8 mouse cellular contexts compared by ENCODE assay signal in the genomic region with DNA sequence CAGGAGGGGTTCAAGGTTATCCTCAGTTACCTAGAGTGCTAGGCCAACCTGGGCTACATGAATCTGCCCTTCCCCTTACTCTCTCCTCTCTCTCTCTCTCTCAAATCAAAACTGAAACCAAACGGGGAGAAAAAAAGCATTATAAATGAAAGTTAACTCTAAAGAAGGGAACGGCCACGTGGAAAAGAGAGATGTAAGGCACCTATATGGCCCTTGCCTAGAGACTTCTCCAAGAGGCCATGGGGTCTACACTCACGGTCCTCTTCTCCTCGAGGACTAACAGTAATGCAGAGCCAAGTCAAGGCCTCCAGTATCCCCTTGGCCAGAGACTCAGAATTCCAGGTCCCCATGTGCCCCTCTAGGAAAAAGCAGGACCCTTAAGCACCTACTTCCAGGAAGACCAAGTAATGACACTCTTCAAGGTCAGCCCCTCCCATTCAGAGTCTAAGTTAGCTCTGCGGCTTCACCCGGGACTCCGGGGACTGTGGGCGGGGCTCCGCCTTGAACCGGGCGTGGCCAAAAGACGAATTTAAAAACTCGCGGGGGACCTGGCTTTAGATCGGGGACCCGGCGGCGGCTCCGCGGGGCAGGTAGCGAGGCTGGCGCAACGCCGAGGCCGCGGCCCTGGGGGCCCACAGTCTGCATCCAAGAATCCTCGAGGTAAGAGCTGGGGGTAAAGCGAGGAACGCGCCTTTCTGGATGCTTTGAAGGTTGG. TPM values are rescaled to one million over a fixed set of nuclear protein-coding genes. Genes with fewer than 3 reads are reported as not detected.
DNase-seq lines count a peak whose midpoint lies in the region; ATAC-seq and TF ChIP-seq lines count a peak whose summit lies in the region.

Gene Nfkbid (plus strand): TSS at position 558 of the 715 bp plus-strand sequence.

- peak within 1 kb of the TSS; percentile 66 for H3K27ac ChIP-seq in liver, embryonic 12.5 days
- peak within 1 kb of the TSS; percentile 53 for H3K27ac ChIP-seq in stomach, postnatal 0 days (replicated peaks)

- peak within 1 kb of the TSS; percentile 95 for H3K4me2 ChIP-seq in liver, embryonic 12.5 days
- peak within 1 kb of the TSS; percentile 89 for H3K4me2 ChIP-seq in stomach, postnatal 0 days (replicated peaks; ENCODE audit: low read depth)

- intact Hi-C loops in gastrocnemius, postnatal 14 days (cut with DNase I; ENCODE audit: low total_unique reads), result no loop called here

- no peak for TF ChIP-seq EP300 in stomach, postnatal 0 days (optimal IDR thresholded peaks at IDR 0.05)

- peak; percentile 43 for ATAC-seq in inflammation-experienced regulatory T-cells, adult 6 months
- peak; percentile 36; the same call in 1 of the 2 replicates for ATAC-seq in liver, embryonic 12.5 days
- peak; percentile 36; the same call in 1 of the 2 replicates for ATAC-seq in stomach, postnatal 0 days (ENCODE audit: low FRiP score, low TSS enrichment)

- DNase-seq in right cerebral cortex, postnatal 14 days, result peak; percentile 54
- no peak for DNase-seq in right cerebral cortex, adult 2 months (ENCODE audit: low spot score in 2 of 2)
- DNase-seq in cerebellum, adult 9-11 months, result peak; percentile 78
- peak; percentile 38 for DNase-seq in gastrocnemius, postnatal 14 days
- DNase-seq in monocyte, adult 2 months (ENCODE audit: low read depth in 1 of 2, low spot score in 2 of 2), result peak; percentile 56 to 83
- peak; percentile 74 for DNase-seq in stomach, postnatal 0 days (ENCODE audit: low spot score)

- H3K9ac ChIP-seq in liver, embryonic 12.5 days, result peak within 1 kb of the TSS; percentile 60
- peak within 1 kb of the TSS; percentile 52 for H3K9ac ChIP-seq in stomach, postnatal 0 days (ENCODE audit: low read length)

- H3K4me3 ChIP-seq in liver, embryonic 12.5 days, result peak within 1 kb of the TSS; percentile 65
- H3K4me3 ChIP-seq in stomach, postnatal 0 days (ENCODE audit: low read depth, low read length), result peak within 1 kb of the TSS; percentile 47

- H3K9me3 ChIP-seq in liver, embryonic 12.5 days (replicated peaks), result no peaks in the 10 kb centered on the region
- no peaks in the 10 kb centered on the region for H3K9me3 ChIP-seq in stomach, postnatal 0 days (ENCODE audit: control insufficient read depth, low read length)

- H3K36me3 ChIP-seq in liver, embryonic 12.5 days, result peaks cover 22% of the 10 kb centered on the region
- no peaks in the 10 kb centered on the region for H3K36me3 ChIP-seq in stomach, postnatal 0 days (ENCODE audit: control insufficient read depth, insufficient read depth, low read length)

- TF ChIP-seq CTCF in stomach, postnatal 0 days (IDR thresholded peaks at IDR 0.05; ENCODE audit: low read depth), result no peak

- 7% methylated on average over 31 of the region's 31 CpGs for WGBS in liver, embryonic 12.5 days (ENCODE audit: insufficient replicate concordance)
- WGBS in stomach, postnatal 0 days, result 6% methylated on average over 31 of the region's 31 CpGs

- peaks cover 42% of the 10 kb centered on the region for H3K4me1 ChIP-seq in liver, embryonic 12.5 days
- H3K4me1 ChIP-seq in stomach, postnatal 0 days (replicated peaks; ENCODE audit: control insufficient read depth, insufficient read depth), result no peaks in the 10 kb centered on the region

- H3K27me3 ChIP-seq in liver, embryonic 12.5 days (replicated peaks), result peaks cover 10% of the 10 kb centered on the region; the same call in 1 of the 2 replicates
- no peaks in the 10 kb centered on the region for H3K27me3 ChIP-seq in stomach, postnatal 0 days (ENCODE audit: control insufficient read depth, insufficient read depth, low read length)

RNA-seq across cellular contexts. Expression of gene Nfkbid, which starts in this region (rescaled TPM):
- total RNA-seq in gastrocnemius, postnatal 14 days (2021), result under 1 TPM; 0.21 to 0.33 TPM
- polyA plus RNA-seq in inflammation-experienced regulatory T-cells, adult 6 months (2017; shearing (Covaris generic)), result 10 to 100 TPM; 37.3 to 50.8 (median 41.1) TPM
- polyA plus RNA-seq in liver, embryonic 12.5 days (2016; fragmentation: Nextera tagmentation; extraction: Ambion mirVana), result 1.5 and 2.1 TPM in 2 replicates
- polyA plus RNA-seq in stomach, postnatal 0 days (2015; fragmentation: Nextera tagmentation; extraction: Ambion mirVana), result 1.1 TPM in 2 replicates

Comparison
In these comparisons a context has a peak if more than half of its experiments do, and no peak if none do; other contexts are left out.
1. RNA of gene Nfkbid (polyA plus RNA-seq): 37.3 to 50.8 TPM in inflammation-experienced regulatory T-cells, adult 6 months; 1.5 to 2.1 TPM in liver, embryonic 12.5 days and 1.1 TPM in stomach, postnatal 0 days; every median in the first group is over 10 times any median in the second.
2. DNase-seq: peak in right cerebral cortex, postnatal 14 days (single experiment), cerebellum, adult 9-11 months (single experiment), monocyte, adult 2 months (2 of 2) and stomach, postnatal 0 days (single experiment); none in right cerebral cortex, adult 2 months (0 of 2).
3. Peak in DNase-seq in gastrocnemius, postnatal 14 days; RNA of the gene not detected or under 1 TPM.
4. Peak in every context shown above with its lines, with median percentiles within 50 percentile points of each other: ATAC-seq.